Mouse (Mus musculus): ENCODE results near the gene Ptger1. TPM values are rescaled to one million over a fixed set of nuclear protein-coding genes. Genes with fewer than 3 reads are reported as not detected.
A peak's percentile ranks its signal among the peaks of the same experiment; 100 is the strongest.

Ptger1 gene
- polyA plus RNA-seq, 1 experiment from 2014 or later = 1.2 TPM

GRCm38 (mm10) chr8:83660995-83661680 lies 5.3 kb upstream of the Ptger1 start:
- Histone ChIP-seq H3K27ac (peak overlapping the region; percentile 71), H3K4me1 (replicated peaks) (peaks cover 60% of the 10 kb centered on the region), H3K36me3 (peaks cover 14% of the 10 kb centered on the region), H3K9ac (peak overlapping the region; percentile 39), H3K4me3 (replicated peaks) (peak overlapping the region; percentile 23), H3K9me3 (no peaks in the 10 kb centered on the region), H3K27me3 (replicated peaks) (no peaks in the 10 kb centered on the region), H3K4me2 (replicated peaks) (peak overlapping the region; percentile 59)
- WGBS = 12% methylated on average over 22 of the region's 22 CpGs
- peak; percentile 31 for ATAC-seq

DNA sequence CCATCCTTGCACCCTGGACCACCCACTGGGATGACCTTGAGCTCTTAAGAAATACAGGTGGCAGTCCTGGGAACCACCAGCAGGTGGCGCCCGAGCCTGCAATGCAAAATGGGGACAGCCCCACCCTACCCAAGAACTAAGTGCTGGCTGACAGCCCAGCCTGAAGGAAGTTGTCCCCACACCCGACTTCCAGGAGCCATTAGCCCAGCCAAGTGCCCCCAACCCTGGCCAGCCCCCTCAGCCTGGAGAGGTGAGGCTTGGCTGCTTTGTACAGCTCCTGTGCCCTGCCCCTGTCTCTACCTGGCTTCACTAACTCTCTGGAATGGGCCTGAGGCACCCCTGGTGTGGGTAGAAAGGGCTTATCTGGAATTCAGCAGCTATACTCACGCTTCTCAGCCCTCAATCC lies 4.1 kb upstream of the Ptger1 start:
- Histone ChIP-seq H3K9me3 (no peaks in the 10 kb centered on the region), H3K4me1 (replicated peaks) (peaks cover 62% of the 10 kb centered on the region), H3K36me3 (peaks cover 7% of the 10 kb centered on the region), H3K9ac (no peak overlapping the region), H3K27me3 (replicated peaks) (no peaks in the 10 kb centered on the region), H3K4me3 (replicated peaks) (no peak overlapping the region), H3K4me2 (replicated peaks) (peak overlapping the region; percentile 59), H3K27ac (peak overlapping the region; percentile 71)
- 7% methylated on average over 4 of the region's 4 CpGs for WGBS
- ATAC-seq = peak; percentile 56

GRCm38 (mm10) chr8:83664096-83664495 lies 2.4 kb upstream of the Ptger1 start:
- 91% methylated on average over 13 of the region's 13 CpGs for WGBS
- peaks cover 7% of the 10 kb centered on the region for H3K36me3 ChIP-seq
- no peaks in the 10 kb centered on the region for H3K27me3 ChIP-seq (replicated peaks)
- peaks cover 77% of the 10 kb centered on the region for H3K4me1 ChIP-seq (replicated peaks)
- no peaks in the 10 kb centered on the region for H3K9me3 ChIP-seq
- no peak for ATAC-seq
- no peak overlapping the region for H3K4me3 ChIP-seq (replicated peaks)
- H3K27ac ChIP-seq = no peak overlapping the region
- H3K9ac ChIP-seq = no peak overlapping the region
- H3K4me2 ChIP-seq (replicated peaks) = no peak overlapping the region

GRCm38 (mm10) chr8:83664931-83665625 lies 1.4 kb upstream of the Ptger1 start:
- Histone ChIP-seq H3K27ac (peak overlapping the region; percentile 75), H3K9ac (no peak overlapping the region), H3K4me2 (replicated peaks) (no peak overlapping the region), H3K9me3 (no peaks in the 10 kb centered on the region), H3K4me3 (replicated peaks) (no peak overlapping the region), H3K27me3 (replicated peaks) (no peaks in the 10 kb centered on the region), H3K36me3 (peaks cover 14% of the 10 kb centered on the region), H3K4me1 (replicated peaks) (peaks cover 74% of the 10 kb centered on the region)
- no peak for ATAC-seq
- 20% methylated on average over 2 of the region's 2 CpGs for WGBS

DNA sequence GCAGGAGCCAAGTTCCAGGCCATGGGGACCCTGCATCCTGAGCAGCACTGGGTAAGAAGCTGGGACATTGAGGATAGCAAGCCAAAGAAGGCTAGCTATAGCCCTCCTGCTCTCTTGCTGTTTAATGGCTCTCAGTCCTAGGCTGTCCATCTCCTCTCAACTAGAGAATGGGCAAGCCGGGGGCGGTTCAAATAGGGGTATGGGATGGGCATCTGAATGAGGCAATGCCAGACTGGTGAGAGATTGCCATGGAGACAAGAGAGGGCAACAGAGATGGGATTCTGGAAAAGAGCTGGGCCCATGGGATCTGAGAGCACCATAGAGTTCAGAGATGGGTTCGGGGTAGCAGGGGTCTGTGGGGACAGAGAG lies 372 bp downstream of the Ptger1 start:
- peaks cover 56% of the 10 kb centered on the region for H3K4me1 ChIP-seq (replicated peaks)
- H3K4me3 ChIP-seq (replicated peaks) = peak overlapping the region; percentile 13; the same call in 1 of the 2 replicates

GRCm38 (mm10) chr8:83667526-83667925 lies 1.0 kb downstream of the Ptger1 start:
- Histone ChIP-seq H3K4me2 (replicated peaks) (peak overlapping the region; percentile 69), H3K27ac (no peak overlapping the region), H3K4me3 (replicated peaks) (no peak overlapping the region), H3K27me3 (replicated peaks) (no peaks in the 10 kb centered on the region), H3K9me3 (no peaks in the 10 kb centered on the region), H3K4me1 (replicated peaks) (peaks cover 50% of the 10 kb centered on the region), H3K9ac (no peak overlapping the region), H3K36me3 (peaks cover 36% of the 10 kb centered on the region)
- WGBS = 80% methylated on average over 10 of the region's 10 CpGs
- ATAC-seq = no peak

More for the DNA sequence above, 372 bp downstream of the Ptger1 start:
- Histone ChIP-seq H3K4me2 (replicated peaks) (peak overlapping the region; percentile 47), H3K27me3 (replicated peaks) (no peaks in the 10 kb centered on the region), H3K9ac (peak overlapping the region; percentile 36), H3K9me3 (no peaks in the 10 kb centered on the region), H3K36me3 (peaks cover 31% of the 10 kb centered on the region), H3K27ac (peak overlapping the region; percentile 75)
- 95% methylated on average over 3 of the region's 3 CpGs for WGBS
- no peak for ATAC-seq

DNA sequence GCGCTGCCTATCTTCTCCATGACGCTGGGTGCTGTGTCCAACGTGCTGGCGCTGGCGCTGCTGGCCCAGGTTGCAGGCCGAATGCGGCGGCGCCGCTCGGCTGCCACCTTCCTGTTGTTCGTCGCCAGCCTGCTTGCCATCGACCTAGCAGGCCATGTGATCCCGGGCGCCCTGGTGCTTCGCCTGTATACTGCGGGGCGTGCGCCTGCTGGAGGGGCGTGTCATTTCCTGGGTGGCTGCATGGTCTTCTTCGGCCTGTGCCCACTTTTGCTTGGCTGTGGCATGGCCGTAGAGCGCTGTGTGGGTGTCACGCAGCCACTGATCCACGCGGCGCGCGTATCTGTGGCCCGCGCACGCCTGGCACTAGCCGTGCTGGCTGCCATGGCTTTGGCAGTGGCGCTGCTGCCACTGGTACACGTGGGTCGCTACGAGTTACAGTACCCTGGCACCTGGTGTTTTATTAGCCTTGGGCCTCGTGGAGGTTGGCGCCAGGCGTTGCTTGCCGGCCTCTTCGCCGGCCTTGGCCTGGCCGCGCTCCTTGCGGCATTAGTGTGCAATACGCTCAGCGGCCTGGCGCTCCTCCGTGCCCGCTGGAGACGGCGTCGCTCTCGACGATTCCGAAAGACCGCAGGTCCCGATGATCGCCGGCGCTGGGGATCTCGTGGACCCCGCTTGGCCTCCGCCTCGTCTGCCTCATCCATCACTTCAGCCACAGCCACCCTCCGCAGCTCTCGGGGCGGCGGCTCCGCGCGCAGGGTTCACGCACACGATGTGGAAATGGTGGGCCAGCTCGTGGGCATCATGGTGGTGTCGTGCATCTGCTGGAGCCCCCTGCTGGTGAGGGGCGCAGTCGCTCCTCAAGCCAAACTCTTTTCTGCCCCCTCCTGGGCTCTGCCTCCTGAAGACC lies 1.8 kb downstream of the Ptger1 start:
- WGBS = 28% methylated on average over 80 of the region's 80 CpGs
- H3K36me3 ChIP-seq = peaks cover 40% of the 10 kb centered on the region
- H3K27ac ChIP-seq = no peak overlapping the region

GRCm38 (mm10) chr8:83669013-83669412 lies 2.5 kb downstream of the Ptger1 start:
- no peaks in the 10 kb centered on the region for H3K27me3 ChIP-seq (replicated peaks)
- no peak overlapping the region for H3K4me3 ChIP-seq (replicated peaks)
- peaks cover 40% of the 10 kb centered on the region for H3K36me3 ChIP-seq
- H3K4me1 ChIP-seq (replicated peaks) = peaks cover 46% of the 10 kb centered on the region
- ATAC-seq = peak; percentile 0; the same call in 1 of the 2 replicates
- H3K4me2 ChIP-seq (replicated peaks) = peak overlapping the region; percentile 69; the same call in 1 of the 2 replicates
- H3K27ac ChIP-seq = no peak overlapping the region
- no peaks in the 10 kb centered on the region for H3K9me3 ChIP-seq
- WGBS = 71% methylated on average over 16 of the region's 16 CpGs
- no peak overlapping the region for H3K9ac ChIP-seq

More for the DNA sequence above, 1.8 kb downstream of the Ptger1 start:
- peak overlapping the region; percentile 69 for H3K4me2 ChIP-seq (replicated peaks)
- peak; percentile 41 for ATAC-seq
- peaks cover 46% of the 10 kb centered on the region for H3K4me1 ChIP-seq (replicated peaks)
- H3K9ac ChIP-seq = peak overlapping the region; percentile 38
- H3K27me3 ChIP-seq (replicated peaks) = no peaks in the 10 kb centered on the region
- peak overlapping the region; percentile 28 for H3K4me3 ChIP-seq (replicated peaks)
- H3K9me3 ChIP-seq = no peaks in the 10 kb centered on the region

DNA sequence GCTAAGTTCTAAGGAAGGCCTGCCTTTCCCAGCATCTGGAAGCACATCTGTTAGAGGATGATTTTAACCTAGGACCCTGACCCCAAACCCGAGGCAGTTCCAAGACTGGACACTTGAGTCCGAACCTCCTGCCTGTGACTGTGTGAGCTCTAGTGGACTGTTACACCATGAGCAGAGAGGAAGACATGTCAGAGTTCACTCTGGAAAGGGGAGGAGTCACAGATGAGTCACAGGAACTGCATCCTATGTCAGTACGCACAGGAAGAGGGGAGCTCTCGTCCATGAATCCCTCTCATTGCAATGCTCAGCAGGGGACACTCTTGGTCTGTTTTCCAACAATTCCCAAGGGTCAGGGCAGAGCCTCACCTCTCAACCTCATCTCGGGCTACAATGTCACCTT lies 6.5 kb downstream of the Ptger1 start:
- ATAC-seq = no peak
- Histone ChIP-seq H3K27ac (no peak overlapping the region), H3K4me1 (replicated peaks) (peaks cover 10% of the 10 kb centered on the region), H3K27me3 (replicated peaks) (no peaks in the 10 kb centered on the region), H3K4me3 (replicated peaks) (no peak overlapping the region), H3K9me3 (no peaks in the 10 kb centered on the region), H3K4me2 (replicated peaks) (no peak overlapping the region), H3K36me3 (peaks cover 48% of the 10 kb centered on the region), H3K9ac (no peak overlapping the region)
- WGBS = 56% methylated on average over 5 of the region's 5 CpGs

GRCm38 (mm10) chr8:83674497-83674896 lies 8.0 kb downstream of the Ptger1 start:
- Histone ChIP-seq H3K9me3 (no peaks in the 10 kb centered on the region), H3K36me3 (peaks cover 58% of the 10 kb centered on the region), H3K4me2 (replicated peaks) (no peak overlapping the region), H3K27ac (no peak overlapping the region), H3K4me3 (replicated peaks) (no peak overlapping the region), H3K9ac (no peak overlapping the region), H3K4me1 (replicated peaks) (no peaks in the 10 kb centered on the region), H3K27me3 (replicated peaks) (no peaks in the 10 kb centered on the region)
- no peak for ATAC-seq
- WGBS = 87% methylated on average over 5 of the region's 5 CpGs

GRCm38 (mm10) chr8:83679866-83680265 lies 13.4 kb downstream of the Ptger1 start:
- H3K36me3 ChIP-seq = peaks cover 59% of the 10 kb centered on the region
- H3K27ac ChIP-seq = no peak overlapping the region
- no peak overlapping the region for H3K4me3 ChIP-seq (replicated peaks)
- H3K4me1 ChIP-seq (replicated peaks) = no peaks in the 10 kb centered on the region
- WGBS = 91% methylated on average over 12 of the region's 12 CpGs
- no peaks in the 10 kb centered on the region for H3K9me3 ChIP-seq
- H3K4me2 ChIP-seq (replicated peaks) = no peak overlapping the region
- no peaks in the 10 kb centered on the region for H3K27me3 ChIP-seq (replicated peaks)
- H3K9ac ChIP-seq = no peak overlapping the region
- ATAC-seq = no peak

DNA sequence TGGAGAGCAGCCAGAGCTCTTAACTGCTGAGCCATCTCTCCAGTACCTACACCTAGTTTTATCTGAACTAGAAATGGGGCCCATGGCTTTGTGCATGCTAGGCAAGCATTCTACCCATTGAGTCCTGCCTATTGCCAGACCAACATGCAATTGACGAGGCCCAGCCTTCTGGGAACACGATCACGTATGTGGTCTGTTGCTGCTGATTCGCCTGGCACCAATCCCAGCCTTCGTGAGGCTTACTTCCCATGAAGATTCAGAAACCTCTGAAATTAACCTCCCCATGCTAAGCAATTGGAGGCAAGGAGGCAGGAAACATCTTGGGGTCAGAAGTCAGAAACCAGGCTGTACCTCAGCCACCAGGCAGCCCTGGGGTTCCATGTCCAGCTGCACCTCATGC lies 14.1 kb downstream of the Ptger1 start:
- H3K9me3 ChIP-seq = no peaks in the 10 kb centered on the region
- H3K4me2 ChIP-seq (replicated peaks) = no peak overlapping the region
- WGBS = 66% methylated on average over 5 of the region's 5 CpGs
- no peaks in the 10 kb centered on the region for H3K27me3 ChIP-seq (replicated peaks)
- H3K36me3 ChIP-seq = peaks cover 57% of the 10 kb centered on the region
- no peak overlapping the region for H3K9ac ChIP-seq
- H3K4me3 ChIP-seq (replicated peaks) = no peak overlapping the region
- no peak for ATAC-seq
- H3K4me1 ChIP-seq (replicated peaks) = no peaks in the 10 kb centered on the region
- peak overlapping the region; percentile 75; the same call in 1 of the 2 replicates for H3K27ac ChIP-seq
